Mouse (Mus musculus) stomach, postnatal 0 days (tissue): ENCODE measurements around the gene Amotl1. TPM values are rescaled to one million over a fixed set of nuclear protein-coding genes. Genes with fewer than 3 reads are reported as not detected.

Experiments used
- ATAC-seq: fragments of 200-750 bp; cut with Nextera tagmentation; 2 replicates; pipeline ENCODE4 v1.8.0; 2017; ENCODE audit not compliant: low FRiP score, low TSS enrichment
- DNase-seq: peaks from one replicate; pipeline ENCODE4 v3.0.0-alpha.2; 2016; ENCODE audit warnings: low spot score
- H3K27ac ChIP-seq: fragments of 300-500 bp; sonication (generic); replicated peaks from 2 replicates; pipeline ENCODE4 v1.5.1; 2014; ENCODE audit warnings: mild to moderate bottlenecking, control low read depth
- H3K27me3 ChIP-seq: fragments of 300-500 bp; sonication (generic); 2 replicates; pipeline ENCODE4 v1.6.1; 2014; ENCODE audit warnings: low read length; ENCODE audit not compliant: control insufficient read depth, insufficient read depth
- H3K36me3 ChIP-seq: fragments of 300-500 bp; sonication (generic); 2 replicates; pipeline ENCODE4 v1.6.1; 2014; ENCODE audit warnings: low read length, mixed read lengths; ENCODE audit not compliant: control insufficient read depth, insufficient read depth
- H3K4me1 ChIP-seq: fragments of 300-500 bp; sonication (generic); replicated peaks from 2 replicates; pipeline ENCODE4 v1.6.1; 2014; ENCODE audit warnings: antibody characterized with exemption; ENCODE audit not compliant: control insufficient read depth, insufficient read depth
- H3K4me2 ChIP-seq: fragments of 300-500 bp; sonication (generic); replicated peaks from 2 replicates; pipeline ENCODE4 v1.6.1; 2014; ENCODE audit warnings: low read depth, mild to moderate bottlenecking, control low read depth, moderate library complexity
- H3K4me3 ChIP-seq: fragments of 300-500 bp; sonication (generic); 2 replicates; pipeline ENCODE4 v1.5.1; 2014; ENCODE audit warnings: low read depth, low read length, control low read depth
- H3K9ac ChIP-seq: fragments of 300-500 bp; sonication (generic); 2 replicates; pipeline ENCODE4 v1.6.1; 2014; ENCODE audit warnings: mild to moderate bottlenecking, low read length, control low read depth, mixed read lengths
- H3K9me3 ChIP-seq: fragments of 300-500 bp; sonication (generic); 2 replicates; pipeline ENCODE4 v1.6.1; 2016; ENCODE audit warnings: low read length; ENCODE audit not compliant: control insufficient read depth
- CTCF ChIP-seq: IDR thresholded peaks from 2 replicates; pipeline ENCODE4 v1.5.1; 2016; ENCODE audit warnings: antibody characterized with exemption, low read depth, mild to moderate bottlenecking, moderate library complexity
- EP300 ChIP-seq: optimal IDR thresholded peaks from 2 replicates; pipeline ENCODE3; 2016; ENCODE audit warnings: antibody characterized with exemption
- WGBS: fragments of 180-500 bp; shearing (Covaris S2); extraction: QIAGEN DNeasy Blood & Tissue Kit; methylation state at CpG from one replicate; pipeline ENCODE4 v1.1.7; 2014; 5-methylcytosine and 5-hydroxymethylcytosine counted together
- polyA plus RNA-seq: library from polyadenylated mRNA; unstranded; fragments of >200 nt; fragmentation: Nextera tagmentation; extraction: Ambion mirVana; gene quantifications from 2 replicates; pipeline ENCODE4 v1.2.1, GENCODE M21; 2015

Gene Amotl1
- polyA plus RNA-seq, 1 experiment from 2014 or later: 7.3 TPM

GRCm38 (mm10) chr9:14597429-14597828 lies 47.4 kb downstream of the Amotl1 start:
- TF ChIP-seq CTCF (no peak), EP300 (no peak)
- no peaks in the 10 kb centered on the region for H3K4me1 ChIP-seq
- H3K27ac ChIP-seq: no peak overlapping the region
- H3K9ac ChIP-seq: no peak overlapping the region
- 82% methylated on average over 3 of the region's 3 CpGs for WGBS
- DNase-seq: no peak
- no peak overlapping the region for H3K4me2 ChIP-seq
- H3K27me3 ChIP-seq: no peaks in the 10 kb centered on the region
- H3K4me3 ChIP-seq: no peak overlapping the region
- peaks cover 4% of the 10 kb centered on the region; the same call in 1 of the 2 replicates for H3K36me3 ChIP-seq
- no peaks in the 10 kb centered on the region for H3K9me3 ChIP-seq
- no peak for ATAC-seq

- peaks cover 8% of the 10 kb centered on the region for H3K36me3 ChIP-seq
- H3K4me2 ChIP-seq: no peak overlapping the region
- no peak overlapping the region for H3K4me3 ChIP-seq
- TF ChIP-seq CTCF (no peak), EP300 (no peak)
- H3K27ac ChIP-seq: no peak overlapping the region
- H3K9me3 ChIP-seq: no peaks in the 10 kb centered on the region
- H3K27me3 ChIP-seq: no peaks in the 10 kb centered on the region
- no peak for ATAC-seq
- H3K4me1 ChIP-seq: no peaks in the 10 kb centered on the region
- 75% methylated on average over 7 of the region's 7 CpGs for WGBS
- DNase-seq: no peak
- no peak overlapping the region for H3K9ac ChIP-seq
These were observed 48.0 kb downstream of the Amotl1 start for GRCm38 (mm10) chr9:14596858-14597257.

GRCm38 (mm10) chr9:14596427-14596826 lies 48.4 kb downstream of the Amotl1 start:
- Histone ChIP-seq H3K4me3 (no peak overlapping the region), H3K36me3 (peaks cover 8% of the 10 kb centered on the region), H3K9me3 (no peaks in the 10 kb centered on the region), H3K4me1 (no peaks in the 10 kb centered on the region), H3K27ac (no peak overlapping the region), H3K9ac (no peak overlapping the region), H3K4me2 (no peak overlapping the region), H3K27me3 (no peaks in the 10 kb centered on the region)
- 81% methylated on average over 5 of the region's 5 CpGs for WGBS
- ATAC-seq: peak; percentile 56; the same call in 1 of the 2 replicates
- no peak for DNase-seq
- TF ChIP-seq EP300 (no peak), CTCF (no peak)

GRCm38 (mm10) chr9:14595893-14596292 lies 49.0 kb downstream of the Amotl1 start:
- DNase-seq (no peak), ATAC-seq (no peak)
- no peaks in the 10 kb centered on the region for H3K27me3 ChIP-seq
- H3K4me3 ChIP-seq: no peak overlapping the region
- no peaks in the 10 kb centered on the region for H3K9me3 ChIP-seq
- 88% methylated on average over 3 of the region's 3 CpGs for WGBS
- TF ChIP-seq EP300 (no peak), CTCF (no peak)
- H3K27ac ChIP-seq: no peak overlapping the region
- H3K4me2 ChIP-seq: no peak overlapping the region
- H3K36me3 ChIP-seq: peaks cover 8% of the 10 kb centered on the region
- H3K4me1 ChIP-seq: no peaks in the 10 kb centered on the region
- no peak overlapping the region for H3K9ac ChIP-seq

GRCm38 (mm10) chr9:14593880-14594279 lies 51.0 kb downstream of the Amotl1 start:
- no peak for DNase-seq
- no peak for TF ChIP-seq EP300
- no peak for TF ChIP-seq CTCF
- Histone ChIP-seq H3K9me3 (no peaks in the 10 kb centered on the region), H3K27me3 (no peaks in the 10 kb centered on the region), H3K9ac (no peak overlapping the region), H3K4me1 (no peaks in the 10 kb centered on the region), H3K4me2 (no peak overlapping the region), H3K4me3 (no peak overlapping the region), H3K27ac (no peak overlapping the region), H3K36me3 (peaks cover 8% of the 10 kb centered on the region)
- WGBS: 85% methylated on average over 4 of the region's 4 CpGs
- ATAC-seq: no peak

GRCm38 (mm10) chr9:14590666-14591065 lies 54.2 kb downstream of the Amotl1 start:
- H3K4me1 ChIP-seq: no peaks in the 10 kb centered on the region
- no peaks in the 10 kb centered on the region for H3K9me3 ChIP-seq
- no peak for DNase-seq
- no peak for TF ChIP-seq EP300
- no peak for TF ChIP-seq CTCF
- H3K4me2 ChIP-seq: no peak overlapping the region
- H3K27me3 ChIP-seq: no peaks in the 10 kb centered on the region
- peaks cover 6% of the 10 kb centered on the region for H3K36me3 ChIP-seq
- no peak overlapping the region for H3K4me3 ChIP-seq
- no peak for ATAC-seq
- no peak overlapping the region for H3K27ac ChIP-seq
- 80% methylated on average over 7 of the region's 7 CpGs for WGBS
- H3K9ac ChIP-seq: no peak overlapping the region
